Comparison of ENCODE assay signal across 28 mouse cellular contexts in genomic region chr3:107781304-107781703, GRCm38 (mm10). TPM values are rescaled to one million over a fixed set of nuclear protein-coding genes. Genes with fewer than 3 reads are reported as not detected.
DNase-seq lines count a peak whose midpoint lies in the region; ATAC-seq and TF ChIP-seq lines count a peak whose summit lies in the region.
"Had no signal": no experiment of that assay in that cellular context is flagged by ENCODE, and none has a peak within 500 bp of the region (broad histone marks: within the 10 kb centered on the region; RNA-seq: fewer than 3 reads in every experiment).

No protein-coding gene starts in this region.

- H3K79me2 ChIP-seq in macrophage (ENCODE audit: inconsistent target) = no peaks in the 10 kb centered on the region

- no peaks in the 10 kb centered on the region for H3K9me3 ChIP-seq in heart, embryonic 12.5 days (replicated peaks)
- H3K9me3 ChIP-seq in hindbrain, embryonic 13.5 days = no peaks in the 10 kb centered on the region
- H3K9me3 ChIP-seq: embryonic facial prominence, embryonic 10.5 days; embryonic facial prominence, embryonic 13.5 days; forebrain, embryonic 12.5 days; forebrain, embryonic 15.5 days; heart, embryonic 15.5 days; hindbrain, embryonic 12.5 days; intestine, embryonic 15.5 days had no signal

- WGBS in heart, embryonic 12.5 days = 74% methylated on average over 5 of the region's 5 CpGs
- WGBS in macrophage (ENCODE audit: missing documents) = 34% methylated on average over 5 of the region's 5 CpGs
- 88% methylated on average over 5 of the region's 5 CpGs for WGBS in hindbrain, embryonic 13.5 days

- H3K4me2 ChIP-seq in heart, embryonic 12.5 days = no peak overlapping the region
- H3K4me2 ChIP-seq in hindbrain, embryonic 13.5 days = no peak overlapping the region
- H3K4me2 ChIP-seq: embryonic facial prominence, embryonic 13.5 days; forebrain, embryonic 12.5 days; forebrain, embryonic 15.5 days; heart, embryonic 11.5 days; heart, embryonic 15.5 days; hindbrain, embryonic 12.5 days; intestine, embryonic 15.5 days had no signal

- TF ChIP-seq CTCF in gastrocnemius, adult 2 months (IDR thresholded peaks at IDR 0.05) = no peak
- no peak for TF ChIP-seq CTCF in left cerebral cortex, adult 2 months (IDR thresholded peaks at IDR 0.05)

- no peaks in the 10 kb centered on the region for H3K36me3 ChIP-seq in heart, embryonic 12.5 days
- no peaks in the 10 kb centered on the region for H3K36me3 ChIP-seq in macrophage (ENCODE audit: inconsistent target)
- no peaks in the 10 kb centered on the region for H3K36me3 ChIP-seq in hindbrain, embryonic 13.5 days
- H3K36me3 ChIP-seq: embryonic facial prominence, embryonic 10.5 days; embryonic facial prominence, embryonic 13.5 days; forebrain, embryonic 12.5 days; forebrain, embryonic 15.5 days; heart, embryonic 15.5 days; hindbrain, embryonic 12.5 days; intestine, embryonic 15.5 days had no signal

- H3K4me1 ChIP-seq in heart, embryonic 12.5 days (replicated peaks) = peaks cover 22% of the 10 kb centered on the region
- peaks cover 2% of the 10 kb centered on the region for H3K4me1 ChIP-seq in hindbrain, embryonic 13.5 days (replicated peaks)
- H3K4me1 ChIP-seq: forebrain, embryonic 15.5 days had no signal

- no peak overlapping the region for H3K9ac ChIP-seq in heart, embryonic 12.5 days
- H3K9ac ChIP-seq in hindbrain, embryonic 13.5 days = no peak overlapping the region
- H3K9ac ChIP-seq: embryonic facial prominence, embryonic 13.5 days; forebrain, embryonic 12.5 days; forebrain, embryonic 15.5 days; heart, embryonic 15.5 days; hindbrain, embryonic 12.5 days; intestine, embryonic 15.5 days had no signal

- no peaks in the 10 kb centered on the region for H3K27me3 ChIP-seq in heart, embryonic 12.5 days (replicated peaks)
- no peaks in the 10 kb centered on the region for H3K27me3 ChIP-seq in hindbrain, embryonic 13.5 days
- H3K27me3 ChIP-seq: embryonic facial prominence, embryonic 13.5 days; forebrain, embryonic 15.5 days; heart, embryonic 15.5 days; hindbrain, embryonic 12.5 days; intestine, embryonic 15.5 days had no signal

- no peak for ATAC-seq in heart, embryonic 12.5 days (ENCODE audit: insufficient number of reproducible peaks, low FRiP score)
- peak; percentile 27; the same call in 1 of the 2 replicates for ATAC-seq in neutrophil, adult 5-6 weeks (ENCODE audit: extremely low read depth, insufficient number of reproducible peaks, low FRiP score, poor library complexity, severe bottlenecking)
- no peak for ATAC-seq in hindbrain, embryonic 13.5 days (ENCODE audit: low FRiP score)
- ATAC-seq: forebrain, embryonic 15.5 days; hindbrain, embryonic 16.5 days; intestine, embryonic 15.5 days had no signal

- no peak overlapping the region for H3K4me3 ChIP-seq in gastrocnemius, adult 2 months
- no peak overlapping the region for H3K4me3 ChIP-seq in heart, embryonic 12.5 days
- H3K4me3 ChIP-seq in macrophage (ENCODE audit: inconsistent target) = no peak overlapping the region
- no peak overlapping the region for H3K4me3 ChIP-seq in left cerebral cortex, adult 2 months
- H3K4me3 ChIP-seq in hindbrain, embryonic 13.5 days = no peak overlapping the region
- H3K4me3 ChIP-seq: embryonic facial prominence, embryonic 10.5 days; embryonic facial prominence, embryonic 13.5 days; erythroblast, embryonic 14.5 days; forebrain, embryonic 12.5 days; forebrain, embryonic 15.5 days; heart, embryonic 15.5 days; hindbrain, embryonic 12.5 days; intestine, embryonic 15.5 days had no signal

- DNase-seq in gastrocnemius, adult 2 months = no peak
- DNase-seq in gastrocnemius, postnatal 10 days = no peak
- DNase-seq in heart, adult 8-10 months (ENCODE audit: low spot score) = peak; percentile 62
- DNase-seq in left cerebral cortex, adult 2 months (ENCODE audit: extremely low spot score in 1 of 2, low spot score in 2 of 2) = no peak
- DNase-seq: adrenal gland, postnatal 10 days; adrenal gland, postnatal 36 days; cerebellum, adult 11 months; cerebellum, adult 2 months; cerebellum, postnatal 10 days; cerebellum, postnatal 36 days; embryo, embryonic 11 days; gastrocnemius, postnatal 14 days; heart, postnatal 10 days; kidney, adult 11 months had no signal

- peak overlapping the region; percentile 38 for H3K27ac ChIP-seq in gastrocnemius, adult 2 months
- H3K27ac ChIP-seq in heart, embryonic 12.5 days (ENCODE audit: poor library complexity, severe bottlenecking) = no peak overlapping the region
- 0 out of 2 replicates have a peak overlapping the region, but pooled peaks have one; percentile 7 for H3K27ac ChIP-seq in macrophage
- no peak overlapping the region for H3K27ac ChIP-seq in left cerebral cortex, adult 2 months
- H3K27ac ChIP-seq in hindbrain, embryonic 13.5 days = no peak overlapping the region
- H3K27ac ChIP-seq: embryonic facial prominence, embryonic 10.5 days; embryonic facial prominence, embryonic 13.5 days; forebrain, embryonic 12.5 days; forebrain, embryonic 15.5 days; heart, embryonic 15.5 days; hindbrain, embryonic 12.5 days; intestine, embryonic 15.5 days had no signal

- intact Hi-C loops in gastrocnemius, adult 2 months (cut with DNase I) = no loop called here
- intact Hi-C loops in left cerebral cortex, adult 2 months (cut with DNase I) = no loop called here

RNA-seq across cellular contexts. Expression of gene Csf1, which starts 21.0 kb away (rescaled TPM):
- 1 to 10 TPM; 7.9 to 8.5 TPM for total RNA-seq in gastrocnemius, adult 2 months (2021)
- 10 to 100 TPM; 14.2 to 21.4 TPM for total RNA-seq in gastrocnemius, postnatal 10 days (2021)
- total RNA-seq in heart, adult 8-10 months (2022) = 10 to 100 TPM; 43.5 to 56.6 (median 51.5) TPM
- 12.7 and 12.8 TPM in 2 replicates for polyA plus RNA-seq in heart, embryonic 12.5 days (2016; fragmentation: Nextera tagmentation; extraction: Ambion mirVana)
- 100 to 1,000 TPM in 17 of 26 experiments, 10 to 100 TPM in 9; 37.5 to 743 (median 167) TPM for total RNA-seq in macrophage (2018; cell fraction: chromatin; rRNA removed)
- 100 to 1,000 TPM in 9 of 26 experiments, 10 to 100 TPM in 17; 27.4 to 307 (median 53.7) TPM for total RNA-seq in macrophage (2018; cell fraction: cytosol; rRNA removed)
- total RNA-seq in macrophage (2018; cell fraction: nucleus; rRNA removed) = 1,000 to 10,000 TPM in 1 of 26 experiments, 100 to 1,000 TPM in 20, 10 to 100 TPM in 5; 35.1 to 1,026 (median 244) TPM
- polyA plus RNA-seq in macrophage (2018) = 11.6 to 36.6 TPM (median 21.9 TPM) in 3 replicates
- total RNA-seq in neutrophil, adult 5-6 weeks (2017) = 94.7 and 94.9 TPM in 2 replicates
- 10 to 100 TPM; 12.6 to 13.2 TPM for total RNA-seq in left cerebral cortex, adult 2 months (2021)
- polyA plus RNA-seq in hindbrain, embryonic 13.5 days (2015; fragmentation: Nextera tagmentation; extraction: Ambion mirVana) = 6.3 and 6.5 TPM in 2 replicates

Comparison
In these comparisons a context has a peak if more than half of its experiments do, and no peak if none do; other contexts are left out.
1. H3K27ac ChIP-seq: peak in gastrocnemius, adult 2 months (single experiment) and macrophage (single experiment); none in heart, embryonic 12.5 days (single experiment), left cerebral cortex, adult 2 months (single experiment) and hindbrain, embryonic 13.5 days (single experiment).